Mouse (Mus musculus) ES-Bruce4 (cell line): Measurements from ENCODE around the gene Elovl2.

Source experiments
- CTCF ChIP-seq: IDR thresholded peaks from one replicate; pipeline ENCODE4 v1.8.1; 2011; ENCODE audit warnings: low read depth, low read length
- POLR2A ChIP-seq: IDR thresholded peaks from one replicate; pipeline ENCODE4 v1.8.1; 2011; ENCODE audit warnings: low read length; ENCODE audit not compliant: insufficient read depth

GRCm38 (mm10) chr13:41250318-41250981 is 30.2 kb upstream of the Elovl2 start:
- TF ChIP-seq POLR2A (no peak), CTCF (no peak)
